Mouse (Mus musculus): ENCODE results near the gene Aamp.

Gene Aamp

DNA sequence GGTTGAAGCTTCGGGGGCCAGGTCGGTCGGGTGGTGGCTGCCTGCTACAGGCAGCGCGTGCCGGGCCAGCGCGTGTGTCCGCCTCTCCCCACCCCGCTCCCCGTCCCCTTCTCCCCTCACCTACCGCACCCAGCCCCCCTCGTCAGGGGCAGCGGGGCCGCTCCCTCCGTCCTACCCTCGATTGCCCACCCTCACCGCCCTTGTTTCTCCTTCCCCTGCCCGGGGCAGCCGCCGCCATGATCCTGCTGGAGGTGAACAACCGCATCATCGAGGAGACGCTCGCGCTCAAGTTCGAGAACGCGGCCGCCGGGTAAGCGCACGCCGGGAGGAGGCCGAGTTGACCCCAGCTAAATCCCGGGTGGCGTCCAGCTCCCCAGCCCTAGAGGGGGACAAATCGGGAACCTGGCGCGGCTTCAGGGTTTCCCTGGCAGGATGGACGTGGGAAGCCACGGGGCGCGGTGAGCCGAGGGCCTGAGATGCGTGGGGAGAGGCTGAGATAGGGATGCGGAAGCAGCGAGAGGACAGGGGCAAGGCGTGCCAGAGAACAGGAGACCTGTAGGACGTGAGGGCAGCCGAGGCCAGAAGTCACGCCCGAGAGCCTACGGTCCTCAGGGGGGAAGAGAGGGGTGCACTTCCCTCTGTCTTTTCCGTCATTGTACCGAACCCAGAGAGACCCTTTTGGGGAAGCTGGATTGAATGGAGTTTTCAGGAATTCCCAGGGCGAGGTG lies 47.8 kb downstream of the Aamp start:
- peak; percentile 35 for DNase-seq (ENCODE audit: low spot score)

DNA sequence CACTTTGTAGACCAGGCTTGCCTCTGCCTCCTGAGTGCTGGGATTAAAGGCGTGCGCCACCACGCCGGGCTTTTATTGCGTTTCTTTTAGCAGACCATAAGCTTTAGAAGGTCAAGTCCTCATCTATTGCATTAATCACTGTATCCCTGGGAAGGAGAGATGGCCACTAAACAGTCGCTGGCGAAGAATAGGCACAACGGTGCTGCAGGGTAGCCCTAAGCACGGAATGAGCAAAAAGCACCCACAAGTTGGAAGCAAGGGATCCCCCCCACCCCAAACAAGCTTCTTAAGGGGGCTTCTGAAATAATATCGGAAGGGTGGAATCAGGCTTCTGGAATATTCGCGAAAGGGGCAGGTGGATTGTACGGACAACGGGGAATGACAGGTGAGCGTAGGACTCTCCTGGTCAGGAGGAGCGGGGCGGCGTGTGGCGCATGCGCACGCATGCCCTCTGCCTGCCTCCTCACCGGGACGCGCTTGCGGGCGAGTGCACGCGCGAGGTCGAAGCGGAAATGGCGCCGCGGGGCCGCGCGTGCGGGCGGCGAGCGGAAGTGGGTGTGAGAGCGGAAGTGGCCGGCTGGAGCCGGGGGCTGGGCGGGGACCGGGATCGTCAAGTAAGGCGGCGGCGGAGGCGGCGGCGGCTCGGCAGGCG lies 48.5 kb downstream of the Aamp start, which contains the start of gene Arpc2:
TSS of gene Arpc2 (plus strand) at position 147 of the 652 bp plus-strand sequence.
- peak; percentile 96 for DNase-seq (ENCODE audit: low spot score)

DNA sequence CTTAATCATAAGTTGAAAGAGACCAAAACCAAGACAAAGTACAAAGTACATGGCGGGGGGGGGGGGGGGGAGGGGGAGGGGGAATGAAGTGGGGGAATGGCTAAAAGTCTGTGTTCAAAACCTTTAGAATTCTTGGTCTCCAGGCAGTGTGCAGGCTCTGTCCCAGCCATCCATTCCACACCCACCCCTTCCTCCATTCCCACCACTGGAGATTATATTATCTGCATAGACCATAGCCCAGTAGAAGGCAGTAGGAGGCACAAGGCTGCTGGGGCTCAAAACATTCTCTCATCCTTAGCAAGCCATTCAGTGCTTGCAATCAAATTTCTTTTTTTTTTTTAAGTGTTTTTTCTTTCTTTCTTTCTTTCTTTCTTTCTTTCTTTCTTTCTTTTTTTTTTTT lies 53.5 kb downstream of the Aamp start:
- no peak for DNase-seq (ENCODE audit: low spot score)

DNA sequence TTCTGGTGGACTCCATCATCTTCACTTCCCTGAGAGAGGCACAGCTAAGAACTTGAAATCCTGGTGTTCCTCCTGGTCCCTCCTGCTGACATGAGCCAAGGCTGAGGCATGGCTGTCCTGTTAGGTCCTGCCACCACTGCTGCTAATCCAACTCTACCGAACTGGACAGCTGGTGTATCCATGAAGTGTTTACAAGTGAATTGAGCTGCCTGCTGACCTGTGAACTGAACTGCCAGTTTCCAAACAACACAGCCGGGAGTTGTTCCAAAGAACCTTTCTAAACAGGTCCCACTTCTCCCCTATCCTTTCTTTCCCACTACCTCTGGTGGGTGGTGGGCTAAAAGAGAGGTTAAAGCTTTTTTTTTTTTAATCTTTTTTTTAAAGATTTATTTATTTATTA lies 54.6 kb downstream of the Aamp start:
- DNase-seq (ENCODE audit: low spot score): no peak

Measured in layer of hippocampus, adult 11-12 months (tissue).